Mouse (Mus musculus) intestine, embryonic 14.5 days (tissue): ENCODE measurements at regions not wholly inside any gene's neighbourhood (a gene's known extent, or its start where the extent isn't known, plus 50 kb on each side); places are given as distances from the start of the nearest gene placed in this dataset.

Experiments used
- ATAC-seq: fragments of 200-750 bp; cut with Nextera tagmentation; replicated peaks from 2 replicates; pipeline ENCODE4 v1.8.0; 2017; ENCODE audit warnings: low read depth, moderate number of reproducible peaks, moderate TSS enrichment, moderate library complexity; ENCODE audit not compliant: low FRiP score, low TSS enrichment
- DNase-seq: peaks from one replicate; pipeline ENCODE4 v3.0.0-alpha.2; 2018; ENCODE audit warnings: low spot score
- H3K27ac ChIP-seq: fragments of 300-500 bp; sonication (generic); 2 replicates; pipeline ENCODE4 v1.5.1; 2014; ENCODE audit warnings: low read depth, mild to moderate bottlenecking, control low read depth
- H3K27me3 ChIP-seq: fragments of 300-500 bp; sonication (generic); replicated peaks from 2 replicates; pipeline ENCODE4 v1.6.1; 2014; ENCODE audit warnings: low read length, control low read depth; ENCODE audit not compliant: control insufficient read depth, insufficient read depth
- H3K36me3 ChIP-seq: fragments of 300-500 bp; sonication (generic); 2 replicates; pipeline ENCODE4 v1.6.1; 2014; ENCODE audit warnings: low read length, control low read depth; ENCODE audit not compliant: control insufficient read depth, insufficient read depth
- H3K4me1 ChIP-seq: fragments of 300-500 bp; sonication (generic); replicated peaks from 2 replicates; pipeline ENCODE4 v1.6.1; 2014; ENCODE audit warnings: low read length, control low read depth, mixed read lengths; ENCODE audit not compliant: control insufficient read depth, insufficient read depth
- H3K4me2 ChIP-seq: fragments of 300-500 bp; sonication (generic); 2 replicates; pipeline ENCODE4 v1.6.1; 2014; ENCODE audit warnings: low read length
- H3K4me3 ChIP-seq: fragments of 300-500 bp; sonication (generic); 2 replicates; pipeline ENCODE4 v1.5.1; 2014; ENCODE audit warnings: low read depth, low read length, control low read depth, mixed read lengths
- H3K9ac ChIP-seq: fragments of 300-500 bp; sonication (generic); 2 replicates; pipeline ENCODE4 v1.6.1; 2014; ENCODE audit warnings: mild to moderate bottlenecking, low read length
- H3K9me3 ChIP-seq: fragments of 300-500 bp; sonication (generic); 2 replicates; pipeline ENCODE4 v1.6.1; 2016; ENCODE audit warnings: low read length, control low read depth; ENCODE audit not compliant: control insufficient read depth
- WGBS: fragments of 180-500 bp; shearing (Covaris S2); extraction: QIAGEN DNeasy Blood & Tissue Kit; methylation state at CpG from one replicate; pipeline ENCODE4 v1.1.7; 2014; 5-methylcytosine and 5-hydroxymethylcytosine counted together

DNA sequence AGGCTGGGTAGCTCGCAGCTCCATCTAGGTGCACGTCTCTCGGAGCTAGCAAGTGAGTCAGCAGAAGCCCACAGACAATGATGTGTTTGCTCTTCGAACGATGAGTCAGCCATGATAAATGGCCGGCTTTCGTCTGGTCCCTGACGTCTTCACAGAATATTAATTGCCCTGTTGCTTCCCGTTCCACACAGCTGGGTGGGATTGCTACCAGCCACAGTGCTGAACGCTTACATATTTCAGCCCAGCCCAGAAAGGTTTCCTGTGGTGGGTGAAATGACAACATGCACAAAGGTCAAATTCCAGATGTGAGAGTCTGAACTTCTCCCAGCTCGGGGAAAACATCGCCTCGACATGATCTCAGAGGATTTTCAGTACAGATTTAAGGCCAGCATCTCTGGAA, 202.1 kb upstream of the Pgrmc2 start:
- Histone ChIP-seq H3K9ac (no peak overlapping the region), H3K36me3 (no peaks in the 10 kb centered on the region), H3K4me1 (peaks cover 12% of the 10 kb centered on the region; the same call in 1 of the 2 replicates), H3K4me2 (no peak overlapping the region), H3K9me3 (no peaks in the 10 kb centered on the region), H3K4me3 (no peak overlapping the region), H3K27ac (peak overlapping the region; percentile 29), H3K27me3 (no peaks in the 10 kb centered on the region)
- ATAC-seq (peak; percentile 88), DNase-seq (peak; percentile 73)
- WGBS, result 4% methylated on average over 13 of the region's 13 CpGs

DNA sequence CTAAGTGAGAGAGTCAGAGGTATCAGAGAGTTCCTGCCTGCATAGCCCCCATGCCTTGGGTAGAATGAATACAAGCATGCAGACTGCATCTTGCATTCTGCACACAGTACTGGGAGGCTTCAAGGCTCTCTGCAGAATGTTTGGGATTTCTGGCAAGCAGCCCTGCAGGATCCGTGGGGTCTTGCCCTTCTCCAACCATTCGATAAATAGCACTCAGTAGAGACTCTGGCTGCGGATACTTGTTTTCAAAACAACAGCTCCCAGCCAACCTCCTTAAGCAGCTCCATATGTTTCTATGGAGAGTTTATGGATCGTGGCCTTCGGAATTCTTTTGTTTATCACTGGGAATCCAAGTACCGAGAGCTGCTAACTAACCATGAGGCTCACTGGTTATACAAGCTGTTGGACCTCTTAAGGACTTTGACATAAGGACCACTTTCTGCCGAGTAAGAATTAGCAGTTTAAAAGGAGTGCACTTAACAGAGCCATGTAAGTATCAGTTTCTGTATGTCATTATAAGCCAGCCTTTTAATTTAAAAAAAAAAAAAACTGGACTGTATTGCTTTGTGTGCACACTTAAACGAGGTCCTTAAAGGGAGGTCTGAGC, 199.7 kb upstream of the Pgrmc2 start:
- DNase-seq, result no peak
- Histone ChIP-seq H3K27me3 (no peaks in the 10 kb centered on the region), H3K4me1 (peaks cover 12% of the 10 kb centered on the region; the same call in 1 of the 2 replicates), H3K9me3 (no peaks in the 10 kb centered on the region; the same call in 1 of the 2 replicates), H3K4me3 (no peak overlapping the region), H3K9ac (no peak overlapping the region), H3K4me2 (no peak overlapping the region), H3K36me3 (no peaks in the 10 kb centered on the region), H3K27ac (no peak overlapping the region; the same call in 1 of the 2 replicates)
- ATAC-seq, result peak; percentile 10; the same call in 1 of the 2 replicates
- WGBS, result 35% methylated on average over 8 of the region's 8 CpGs

- H3K9ac ChIP-seq, result no peak overlapping the region
- H3K4me1 ChIP-seq, result no peaks in the 10 kb centered on the region
- no peak overlapping the region for H3K4me2 ChIP-seq
- H3K36me3 ChIP-seq, result no peaks in the 10 kb centered on the region
- no peaks in the 10 kb centered on the region; the same call in 1 of the 2 replicates for H3K9me3 ChIP-seq
- no peak overlapping the region for H3K27ac ChIP-seq
- H3K4me3 ChIP-seq, result no peak overlapping the region
- 85% methylated on average over 9 of the region's 9 CpGs for WGBS
- no peak for ATAC-seq
- DNase-seq, result no peak
- no peaks in the 10 kb centered on the region for H3K27me3 ChIP-seq
Observed at GRCm38 (mm10) chr3:41276096-41276495, 193.2 kb upstream of the Pgrmc2 start.

DNA sequence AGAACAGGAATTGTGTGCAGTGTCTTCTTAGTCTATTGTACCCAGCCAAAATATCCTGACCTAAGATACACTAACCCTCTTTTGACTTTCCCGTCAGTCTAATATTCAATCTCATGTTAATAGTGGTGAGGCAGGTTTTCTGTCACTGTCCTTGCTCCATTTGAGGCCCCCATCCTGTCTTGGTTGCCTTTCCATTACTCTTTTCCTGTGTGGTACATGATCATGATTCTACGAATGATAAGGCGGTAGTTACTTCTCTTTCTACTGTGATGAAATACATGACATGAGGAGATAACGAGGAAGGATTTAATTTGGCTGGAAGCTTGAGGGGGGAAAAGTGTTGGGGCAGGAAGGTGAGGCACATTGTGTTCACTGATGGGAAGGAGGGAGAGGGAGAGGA, 185.7 kb upstream of the Pgrmc2 start:
- no peak overlapping the region for H3K4me2 ChIP-seq
- H3K4me3 ChIP-seq, result no peak overlapping the region
- H3K9me3 ChIP-seq, result no peaks in the 10 kb centered on the region
- H3K27me3 ChIP-seq, result no peaks in the 10 kb centered on the region
- H3K36me3 ChIP-seq, result no peaks in the 10 kb centered on the region
- WGBS, result 90% methylated on average over 4 of the region's 4 CpGs
- ATAC-seq, result no peak
- no peaks in the 10 kb centered on the region for H3K4me1 ChIP-seq
- DNase-seq, result no peak
- no peak overlapping the region for H3K27ac ChIP-seq
- no peak overlapping the region for H3K9ac ChIP-seq

GRCm38 (mm10) chr3:41266216-41266615, 183.4 kb upstream of the Pgrmc2 start:
- no peaks in the 10 kb centered on the region for H3K27me3 ChIP-seq
- no peak overlapping the region for H3K27ac ChIP-seq
- no peaks in the 10 kb centered on the region for H3K36me3 ChIP-seq
- DNase-seq, result no peak
- no peak overlapping the region for H3K9ac ChIP-seq
- no peak for ATAC-seq
- H3K4me3 ChIP-seq, result no peak overlapping the region
- no peaks in the 10 kb centered on the region for H3K4me1 ChIP-seq
- no peaks in the 10 kb centered on the region for H3K9me3 ChIP-seq
- no peak overlapping the region for H3K4me2 ChIP-seq
- 88% methylated on average over 6 of the region's 6 CpGs for WGBS

DNA sequence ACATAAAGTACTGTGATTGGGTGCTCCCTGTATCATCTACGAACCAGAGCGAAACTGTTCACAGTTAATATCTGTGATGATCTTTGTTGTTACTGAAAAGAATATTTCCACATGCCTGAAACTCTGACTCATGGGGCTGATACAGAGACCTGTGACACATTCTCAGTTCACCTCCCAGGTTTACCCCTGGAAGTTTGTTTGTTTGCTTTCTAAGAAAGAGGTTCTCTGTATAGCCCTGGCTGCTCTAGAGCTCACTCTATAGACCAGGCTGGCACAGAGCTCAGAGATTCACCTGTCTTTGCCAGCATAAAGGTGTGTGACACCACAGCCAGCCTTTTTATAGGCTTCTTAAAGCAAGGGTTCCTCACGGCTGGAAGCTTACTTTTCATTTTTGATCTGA, 182.6 kb upstream of the Pgrmc2 start:
- no peak overlapping the region for H3K4me2 ChIP-seq
- no peak for ATAC-seq
- H3K4me3 ChIP-seq, result no peak overlapping the region
- H3K4me1 ChIP-seq, result no peaks in the 10 kb centered on the region
- no peaks in the 10 kb centered on the region for H3K27me3 ChIP-seq
- no peak overlapping the region for H3K27ac ChIP-seq
- no peaks in the 10 kb centered on the region for H3K36me3 ChIP-seq
- H3K9me3 ChIP-seq, result no peaks in the 10 kb centered on the region
- no peak overlapping the region for H3K9ac ChIP-seq
- no peak for DNase-seq
- 88% methylated on average over 3 of the region's 3 CpGs for WGBS

DNA sequence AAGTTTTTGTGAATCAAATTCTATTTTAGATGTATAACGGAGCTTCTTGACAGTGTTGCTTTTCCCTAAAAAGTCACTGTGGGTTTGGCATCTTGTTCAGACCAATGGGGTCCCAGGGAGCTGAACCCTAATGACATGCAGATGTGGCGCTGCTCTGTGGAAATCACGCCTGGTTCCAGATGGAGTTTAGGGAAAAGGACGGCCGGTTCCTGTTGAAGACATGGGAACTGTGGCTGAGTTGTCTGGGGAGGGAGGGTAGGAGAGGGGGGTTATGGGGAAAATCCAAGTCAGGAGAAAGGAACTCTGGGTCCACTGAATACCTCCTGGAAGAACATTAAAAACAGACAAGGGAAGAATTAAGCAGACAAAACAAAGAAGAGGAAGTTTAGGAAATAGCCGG, 175.4 kb upstream of the Pgrmc2 start:
- Histone ChIP-seq H3K4me2 (no peak overlapping the region), H3K36me3 (no peaks in the 10 kb centered on the region), H3K9ac (no peak overlapping the region), H3K4me1 (no peaks in the 10 kb centered on the region), H3K9me3 (no peaks in the 10 kb centered on the region), H3K4me3 (no peak overlapping the region), H3K27ac (no peak overlapping the region), H3K27me3 (no peaks in the 10 kb centered on the region)
- ATAC-seq (no peak), DNase-seq (no peak)
- 45% methylated on average over 6 of the region's 6 CpGs for WGBS

GRCm38 (mm10) chr3:41244960-41245359, 162.1 kb upstream of the Pgrmc2 start:
- ATAC-seq (no peak), DNase-seq (no peak)
- Histone ChIP-seq H3K27me3 (no peaks in the 10 kb centered on the region), H3K9ac (no peak overlapping the region), H3K4me1 (no peaks in the 10 kb centered on the region), H3K36me3 (no peaks in the 10 kb centered on the region), H3K4me2 (no peak overlapping the region), H3K9me3 (no peaks in the 10 kb centered on the region), H3K4me3 (no peak overlapping the region), H3K27ac (no peak overlapping the region)
- 63% methylated on average over 2 of the region's 2 CpGs for WGBS

- no peaks in the 10 kb centered on the region for H3K4me1 ChIP-seq
- H3K4me2 ChIP-seq, result no peak overlapping the region
- no peaks in the 10 kb centered on the region for H3K36me3 ChIP-seq
- DNase-seq, result no peak
- WGBS, result 76% methylated on average over 8 of the region's 8 CpGs
- H3K9ac ChIP-seq, result no peak overlapping the region
- H3K27ac ChIP-seq, result no peak overlapping the region
- no peaks in the 10 kb centered on the region for H3K9me3 ChIP-seq
- no peak overlapping the region for H3K4me3 ChIP-seq
- no peak for ATAC-seq
- H3K27me3 ChIP-seq, result no peaks in the 10 kb centered on the region
Observed at GRCm38 (mm10) chr3:41241856-41242552, 159.2 kb upstream of the Pgrmc2 start.
